Mouse (Mus musculus): ENCODE measurements around the gene Gm49450.

- TF ChIP-seq CTCF (IDR thresholded peaks at IDR 0.05; ENCODE audit: low read depth, low read length), result no peak
- no peak for TF ChIP-seq POLR2A (IDR thresholded peaks at IDR 0.05; ENCODE audit: borderline replicate concordance, low read depth, low read length)
Observed at GRCm38 (mm10) chr15:98952063-98952455, 1.3 kb downstream of the Gm49450 start.
